Mouse (Mus musculus) lung, embryonic 16.5 days (tissue): ENCODE measurements around the gene Wwox. TPM values are rescaled to one million over a fixed set of nuclear protein-coding genes. Genes with fewer than 3 reads are reported as not detected.
A peak's percentile ranks its signal among the peaks of the same experiment; 100 is the strongest.

Experiments
- ATAC-seq: fragments of 200-750 bp; cut with Nextera tagmentation; 2 replicates; pipeline ENCODE4 v1.8.0; 2017; ENCODE audit warnings: low read depth, mild to moderate bottlenecking, moderate library complexity
- H3K27ac ChIP-seq: fragments of 300-500 bp; sonication (generic); 2 replicates; pipeline ENCODE4 v1.5.1; 2014; ENCODE audit warnings: mild to moderate bottlenecking, control low read depth, low read length
- H3K27me3 ChIP-seq: fragments of 300-500 bp; sonication (generic); 2 replicates; pipeline ENCODE4 v1.6.1; 2014; ENCODE audit warnings: low read depth, low read length, mixed read lengths; ENCODE audit not compliant: control insufficient read depth, insufficient read depth
- H3K36me3 ChIP-seq: fragments of 300-500 bp; sonication (generic); 2 replicates; pipeline ENCODE4 v1.6.1; 2014; ENCODE audit warnings: low read length; ENCODE audit not compliant: control insufficient read depth, insufficient read depth
- H3K4me1 ChIP-seq: fragments of 300-500 bp; sonication (generic); replicated peaks from 2 replicates; pipeline ENCODE4 v1.6.1; 2014; ENCODE audit warnings: low read length, mixed read lengths; ENCODE audit not compliant: control insufficient read depth, insufficient read depth
- H3K4me2 ChIP-seq: fragments of 300-500 bp; sonication (generic); 2 replicates; pipeline ENCODE4 v1.6.1; 2014; ENCODE audit warnings: low read depth, low read length, control low read depth
- H3K4me3 ChIP-seq: fragments of 300-500 bp; sonication (generic); 2 replicates; pipeline ENCODE4 v1.5.1; 2014; ENCODE audit warnings: mild to moderate bottlenecking, low read length, control low read depth
- H3K9ac ChIP-seq: fragments of 300-500 bp; sonication (generic); 2 replicates; pipeline ENCODE4 v1.6.1; 2014; ENCODE audit warnings: low read length, control low read depth
- H3K9me3 ChIP-seq: fragments of 300-500 bp; sonication (generic); 2 replicates; pipeline ENCODE4 v1.6.1; 2016; ENCODE audit warnings: low read length; ENCODE audit not compliant: control insufficient read depth
- WGBS: fragments of 180-500 bp; shearing (Covaris S2); extraction: QIAGEN DNeasy Blood & Tissue Kit; methylation state at CpG from one replicate; pipeline ENCODE4 v1.1.7; 2014; 5-methylcytosine and 5-hydroxymethylcytosine counted together
- polyA plus RNA-seq: library from polyadenylated mRNA; unstranded; fragments of >200 nt; fragmentation: Nextera tagmentation; extraction: Ambion mirVana; gene quantifications from 2 replicates; pipeline ENCODE4 v1.2.1, GENCODE M21; 2015

The Wwox gene
- polyA plus RNA-seq, 1 experiment from 2014 or later, result 20.2 TPM

GRCm38 (mm10) chr8:114849461-114849860 is 410.0 kb downstream of the Wwox start:
- Histone ChIP-seq H3K4me2 (no peak overlapping the region), H3K27me3 (no peaks in the 10 kb centered on the region), H3K9me3 (no peaks in the 10 kb centered on the region; the same call in 1 of the 2 replicates), H3K27ac (no peak overlapping the region), H3K36me3 (no peaks in the 10 kb centered on the region), H3K4me3 (no peak overlapping the region), H3K4me1 (no peaks in the 10 kb centered on the region), H3K9ac (no peak overlapping the region)
- ATAC-seq, result no peak
- 60% methylated on average over 9 of the region's 9 CpGs for WGBS

- H3K27ac ChIP-seq, result no peak overlapping the region
- no peaks in the 10 kb centered on the region for H3K27me3 ChIP-seq
- H3K9me3 ChIP-seq, result no peaks in the 10 kb centered on the region; the same call in 1 of the 2 replicates
- no peak overlapping the region for H3K9ac ChIP-seq
- WGBS, result 45% methylated on average over 13 of the region's 15 CpGs
- no peaks in the 10 kb centered on the region for H3K4me1 ChIP-seq
- H3K4me3 ChIP-seq, result no peak overlapping the region
- no peak overlapping the region for H3K4me2 ChIP-seq
- H3K36me3 ChIP-seq, result no peaks in the 10 kb centered on the region
- peak; percentile 26; the same call in 1 of the 2 replicates for ATAC-seq
Measured at GRCm38 (mm10) chr8:114850014-114850870, 410.8 kb downstream of the Wwox start.

GRCm38 (mm10) chr8:114853765-114854164 is 414.3 kb downstream of the Wwox start:
- Histone ChIP-seq H3K4me2 (no peak overlapping the region), H3K4me1 (no peaks in the 10 kb centered on the region), H3K36me3 (no peaks in the 10 kb centered on the region), H3K9me3 (no peaks in the 10 kb centered on the region; the same call in 1 of the 2 replicates), H3K27ac (no peak overlapping the region), H3K9ac (no peak overlapping the region), H3K27me3 (no peaks in the 10 kb centered on the region), H3K4me3 (no peak overlapping the region)
- no peak for ATAC-seq
- WGBS, result 80% methylated on average over 4 of the region's 4 CpGs

GRCm38 (mm10) chr8:114855833-114856232 is 416.4 kb downstream of the Wwox start:
- Histone ChIP-seq H3K27me3 (no peaks in the 10 kb centered on the region), H3K27ac (no peak overlapping the region), H3K4me2 (no peak overlapping the region), H3K4me3 (no peak overlapping the region), H3K36me3 (no peaks in the 10 kb centered on the region), H3K4me1 (no peaks in the 10 kb centered on the region), H3K9ac (no peak overlapping the region), H3K9me3 (no peaks in the 10 kb centered on the region; the same call in 1 of the 2 replicates)
- ATAC-seq, result no peak
- 29% methylated on average over 7 of the region's 7 CpGs for WGBS

- H3K27me3 ChIP-seq, result no peaks in the 10 kb centered on the region
- H3K4me1 ChIP-seq, result no peaks in the 10 kb centered on the region
- no peak overlapping the region for H3K4me2 ChIP-seq
- H3K36me3 ChIP-seq, result no peaks in the 10 kb centered on the region
- 0 out of 2 replicates have a peak, but pooled peaks cover 2% of the 10 kb centered on the region for H3K9me3 ChIP-seq
- no peak overlapping the region for H3K9ac ChIP-seq
- 64% methylated on average over 3 of the region's 3 CpGs for WGBS
- no peak overlapping the region for H3K27ac ChIP-seq
- H3K4me3 ChIP-seq, result no peak overlapping the region
- no peak for ATAC-seq
Measured at GRCm38 (mm10) chr8:114865911-114866310, 426.5 kb downstream of the Wwox start.

- no peaks in the 10 kb centered on the region for H3K36me3 ChIP-seq
Measured at GRCm38 (mm10) chr8:114869321-114869720, 429.9 kb downstream of the Wwox start.

DNA sequence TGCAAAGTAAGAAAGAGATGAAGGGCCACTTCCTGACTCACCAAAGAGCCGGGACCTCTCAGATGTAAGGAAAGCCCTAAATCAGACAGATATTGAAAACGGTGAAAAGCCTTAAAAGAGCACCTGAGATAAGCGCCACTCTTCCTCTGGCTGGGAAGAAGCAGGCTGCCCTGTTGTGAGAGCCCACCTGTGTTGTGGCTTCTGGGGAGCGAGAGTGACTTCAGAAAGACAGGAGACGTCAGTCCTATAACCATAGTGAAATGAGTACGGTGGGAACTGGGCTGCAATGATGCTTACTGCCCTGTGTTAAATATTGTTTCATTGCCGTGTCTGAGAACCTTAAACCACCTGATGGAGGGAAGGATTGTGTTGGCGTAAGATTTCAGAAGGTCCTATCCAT is 431.0 kb downstream of the Wwox start:
- Histone ChIP-seq H3K4me3 (no peak overlapping the region), H3K27ac (no peak overlapping the region), H3K36me3 (no peaks in the 10 kb centered on the region), H3K9ac (no peak overlapping the region), H3K9me3 (0 out of 2 replicates have a peak, but pooled peaks cover 2% of the 10 kb centered on the region), H3K27me3 (no peaks in the 10 kb centered on the region), H3K4me1 (peaks cover 5% of the 10 kb centered on the region; the same call in 1 of the 2 replicates), H3K4me2 (no peak overlapping the region)
- no peak for ATAC-seq
- 86% methylated on average over 8 of the region's 8 CpGs for WGBS

More at GRCm38 (mm10) chr8:114869321-114869720, 429.9 kb downstream of the Wwox start:
- 0 out of 2 replicates have a peak, but pooled peaks cover 2% of the 10 kb centered on the region for H3K9me3 ChIP-seq
- no peaks in the 10 kb centered on the region for H3K27me3 ChIP-seq
- 81% methylated on average over 6 of the region's 6 CpGs for WGBS
- H3K4me2 ChIP-seq, result no peak overlapping the region
- peaks cover 5% of the 10 kb centered on the region; the same call in 1 of the 2 replicates for H3K4me1 ChIP-seq
- ATAC-seq, result no peak
- H3K9ac ChIP-seq, result no peak overlapping the region
- H3K27ac ChIP-seq, result no peak overlapping the region
- no peak overlapping the region for H3K4me3 ChIP-seq

DNA sequence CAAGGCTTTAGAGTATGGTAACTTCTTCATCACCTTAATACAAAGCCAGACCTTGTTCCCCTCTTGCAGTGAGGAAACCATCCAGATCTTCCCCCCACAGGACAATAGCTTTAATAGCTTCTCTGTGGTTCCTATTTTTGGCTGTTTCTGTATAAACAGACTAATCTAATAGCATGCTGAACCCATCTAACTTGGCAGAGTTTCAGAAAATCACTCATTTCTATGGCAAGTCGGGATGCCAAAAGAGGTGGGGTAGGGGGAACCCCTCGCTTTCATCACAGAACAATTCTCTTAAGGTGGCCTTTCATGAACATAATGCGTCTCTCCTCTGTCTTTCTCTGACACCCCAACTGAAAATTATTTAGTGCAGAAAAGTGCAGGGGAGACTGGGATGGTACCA is 433.0 kb downstream of the Wwox start:
- H3K36me3 ChIP-seq, result no peaks in the 10 kb centered on the region
- no peak overlapping the region for H3K27ac ChIP-seq
- 0 out of 2 replicates have a peak, but pooled peaks cover 2% of the 10 kb centered on the region for H3K9me3 ChIP-seq
- peaks cover 23% of the 10 kb centered on the region for H3K4me1 ChIP-seq
- no peaks in the 10 kb centered on the region for H3K27me3 ChIP-seq
- peak; percentile 44; the same call in 1 of the 2 replicates for ATAC-seq
- no peak overlapping the region for H3K9ac ChIP-seq
- WGBS, result 25% methylated on average over 3 of the region's 3 CpGs
- H3K4me2 ChIP-seq, result no peak overlapping the region
- H3K4me3 ChIP-seq, result no peak overlapping the region

DNA sequence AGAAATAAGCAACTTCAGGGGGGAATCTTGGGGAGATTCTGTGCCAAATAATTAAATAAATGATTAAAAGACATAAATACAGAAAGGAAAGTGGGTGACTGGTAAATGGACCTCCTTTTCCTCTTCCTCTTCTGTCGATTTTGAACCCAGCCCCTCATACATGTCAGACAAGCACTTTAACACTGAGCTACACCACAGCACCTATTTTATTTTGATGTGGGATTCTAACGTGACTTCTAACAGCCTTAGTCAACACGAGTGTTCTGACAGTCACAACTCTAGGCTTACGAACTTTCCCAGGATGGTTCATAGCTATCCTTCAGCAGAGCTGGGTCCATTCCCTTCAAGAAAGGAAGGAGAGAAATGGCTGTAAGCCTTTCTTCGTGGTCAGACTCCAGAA is 435.7 kb downstream of the Wwox start:
- no peak overlapping the region for H3K4me3 ChIP-seq
- no peaks in the 10 kb centered on the region for H3K27me3 ChIP-seq
- no peaks in the 10 kb centered on the region for H3K9me3 ChIP-seq
- H3K4me2 ChIP-seq, result no peak overlapping the region
- 76% methylated on average over 5 of the region's 5 CpGs for WGBS
- H3K9ac ChIP-seq, result no peak overlapping the region
- no peak overlapping the region; the same call in 1 of the 2 replicates for H3K27ac ChIP-seq
- no peaks in the 10 kb centered on the region for H3K36me3 ChIP-seq
- H3K4me1 ChIP-seq, result peaks cover 27% of the 10 kb centered on the region
- no peak for ATAC-seq
